Mouse (Mus musculus): ENCODE results near the gene Hes7. TPM values are rescaled to one million over a fixed set of nuclear protein-coding genes. Genes with fewer than 3 reads are reported as not detected.

The Hes7 gene
- polyA plus RNA-seq, 1 experiment = 1.1 TPM

DNA sequence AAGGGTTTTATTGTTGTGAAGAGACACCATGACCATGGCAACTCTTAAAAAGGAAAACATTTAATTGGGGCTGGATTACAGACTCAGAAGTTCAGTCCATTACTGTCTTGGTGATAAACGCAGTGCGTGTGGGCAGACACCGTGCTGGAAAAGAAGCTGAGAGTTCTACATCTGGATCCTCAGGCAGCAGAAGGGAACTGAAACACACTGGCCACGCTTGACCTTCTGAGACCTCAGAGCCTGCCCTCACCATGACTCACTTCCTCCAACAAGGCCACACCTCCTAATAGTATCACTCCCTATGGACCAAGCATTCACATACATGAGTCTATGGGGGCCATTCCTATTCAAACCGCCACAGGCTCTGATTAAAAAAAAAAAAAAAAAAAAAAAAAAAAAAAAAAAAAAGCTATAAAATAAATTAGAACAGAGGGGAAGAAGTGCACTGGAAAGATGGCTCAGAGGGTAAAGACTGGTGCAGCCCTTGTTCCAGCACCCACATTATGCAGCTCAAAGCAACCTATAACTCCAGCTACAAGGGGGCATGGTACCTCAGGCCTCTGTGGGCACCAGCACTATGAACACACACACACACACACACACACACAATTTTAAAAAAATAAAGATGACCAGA is 41.3 kb upstream of the Hes7 start:
- TF ChIP-seq POLR2A (IDR thresholded peaks at IDR 0.05; ENCODE audit: control insufficient read depth, extremely low read depth, insufficient read depth, low read length, poor library complexity) (no peak), CTCF (IDR thresholded peaks at IDR 0.05; ENCODE audit: borderline replicate concordance, control insufficient read depth, extremely low read depth, insufficient read depth, low read length, poor library complexity) (no peak)
- Histone ChIP-seq H3K36me3 (ENCODE audit: control insufficient read depth, insufficient read depth, low read length) (no peaks in the 10 kb centered on the region), H3K4me3 (ENCODE audit: control insufficient read depth, insufficient read depth, low read length) (no peak overlapping the region), H3K4me1 (replicated peaks; ENCODE audit: control insufficient read depth, insufficient read depth, low read length) (peaks cover 4% of the 10 kb centered on the region; the same call in 1 of the 2 replicates), H3K27me3 (ENCODE audit: control insufficient read depth, insufficient read depth, low read length) (no peaks in the 10 kb centered on the region), H3K27ac (ENCODE audit: control insufficient read depth, insufficient read depth, low read length) (no peak overlapping the region)
- DNase-seq = no peak
- WGBS = 69% methylated on average over 5 of the region's 5 CpGs

- no peak for DNase-seq
- 88% methylated on average over 15 of the region's 15 CpGs for WGBS
- H3K27ac ChIP-seq (ENCODE audit: control insufficient read depth, insufficient read depth, low read length) = no peak overlapping the region
These were observed 39.9 kb upstream of the Hes7 start for GRCm38 (mm10) chr11:69080102-69080854.

GRCm38 (mm10) chr11:69080855-69081222 is 39.4 kb upstream of the Hes7 start:
- TF ChIP-seq POLR2A (IDR thresholded peaks at IDR 0.05; ENCODE audit: control insufficient read depth, extremely low read depth, insufficient read depth, low read length, poor library complexity) = no peak
- no peak for TF ChIP-seq CTCF (IDR thresholded peaks at IDR 0.05; ENCODE audit: borderline replicate concordance, control insufficient read depth, extremely low read depth, insufficient read depth, low read length, poor library complexity)
- Histone ChIP-seq H3K4me1 (replicated peaks; ENCODE audit: control insufficient read depth, insufficient read depth, low read length) (peaks cover 4% of the 10 kb centered on the region; the same call in 1 of the 2 replicates), H3K36me3 (ENCODE audit: control insufficient read depth, insufficient read depth, low read length) (no peaks in the 10 kb centered on the region), H3K4me3 (ENCODE audit: control insufficient read depth, insufficient read depth, low read length) (no peak overlapping the region), H3K27ac (ENCODE audit: control insufficient read depth, insufficient read depth, low read length) (no peak overlapping the region), H3K27me3 (ENCODE audit: control insufficient read depth, insufficient read depth, low read length) (no peaks in the 10 kb centered on the region)
- no peak for DNase-seq
- WGBS = 93% methylated on average over 8 of the region's 8 CpGs

More at GRCm38 (mm10) chr11:69080102-69080854, 39.9 kb upstream of the Hes7 start:
- peaks cover 4% of the 10 kb centered on the region; the same call in 1 of the 2 replicates for H3K4me1 ChIP-seq (replicated peaks; ENCODE audit: control insufficient read depth, insufficient read depth, low read length)
- no peaks in the 10 kb centered on the region for H3K27me3 ChIP-seq (ENCODE audit: control insufficient read depth, insufficient read depth, low read length)
- no peaks in the 10 kb centered on the region for H3K36me3 ChIP-seq (ENCODE audit: control insufficient read depth, insufficient read depth, low read length)
- no peak overlapping the region for H3K4me3 ChIP-seq (ENCODE audit: control insufficient read depth, insufficient read depth, low read length)
- TF ChIP-seq CTCF (IDR thresholded peaks at IDR 0.05; ENCODE audit: borderline replicate concordance, control insufficient read depth, extremely low read depth, insufficient read depth, low read length, poor library complexity) (no peak), POLR2A (IDR thresholded peaks at IDR 0.05; ENCODE audit: control insufficient read depth, extremely low read depth, insufficient read depth, low read length, poor library complexity) (no peak)

GRCm38 (mm10) chr11:69081613-69082012 is 38.6 kb upstream of the Hes7 start:
- H3K27ac ChIP-seq (ENCODE audit: control insufficient read depth, insufficient read depth, low read length) = no peak overlapping the region
- 92% methylated on average over 7 of the region's 7 CpGs for WGBS
- peaks cover 4% of the 10 kb centered on the region; the same call in 1 of the 2 replicates for H3K4me1 ChIP-seq (replicated peaks; ENCODE audit: control insufficient read depth, insufficient read depth, low read length)
- TF ChIP-seq CTCF (IDR thresholded peaks at IDR 0.05; ENCODE audit: borderline replicate concordance, control insufficient read depth, extremely low read depth, insufficient read depth, low read length, poor library complexity) = no peak
- TF ChIP-seq POLR2A (IDR thresholded peaks at IDR 0.05; ENCODE audit: control insufficient read depth, extremely low read depth, insufficient read depth, low read length, poor library complexity) = no peak
- DNase-seq = no peak
- no peaks in the 10 kb centered on the region for H3K36me3 ChIP-seq (ENCODE audit: control insufficient read depth, insufficient read depth, low read length)
- no peak overlapping the region for H3K4me3 ChIP-seq (ENCODE audit: control insufficient read depth, insufficient read depth, low read length)
- H3K27me3 ChIP-seq (ENCODE audit: control insufficient read depth, insufficient read depth, low read length) = no peaks in the 10 kb centered on the region

- no peak overlapping the region for H3K4me3 ChIP-seq (ENCODE audit: control insufficient read depth, insufficient read depth, low read length)
- DNase-seq = no peak
- H3K27me3 ChIP-seq (ENCODE audit: control insufficient read depth, insufficient read depth, low read length) = no peaks in the 10 kb centered on the region
- no peak overlapping the region for H3K27ac ChIP-seq (ENCODE audit: control insufficient read depth, insufficient read depth, low read length)
- TF ChIP-seq POLR2A (IDR thresholded peaks at IDR 0.05; ENCODE audit: control insufficient read depth, extremely low read depth, insufficient read depth, low read length, poor library complexity) = no peak
- no peak for TF ChIP-seq CTCF (IDR thresholded peaks at IDR 0.05; ENCODE audit: borderline replicate concordance, control insufficient read depth, extremely low read depth, insufficient read depth, low read length, poor library complexity)
- H3K36me3 ChIP-seq (ENCODE audit: control insufficient read depth, insufficient read depth, low read length) = peaks cover 5% of the 10 kb centered on the region
- 87% methylated on average over 6 of the region's 6 CpGs for WGBS
- H3K4me1 ChIP-seq (replicated peaks; ENCODE audit: control insufficient read depth, insufficient read depth, low read length) = peaks cover 14% of the 10 kb centered on the region
These were observed 34.6 kb upstream of the Hes7 start for GRCm38 (mm10) chr11:69085608-69086007.

- H3K36me3 ChIP-seq (ENCODE audit: control insufficient read depth, insufficient read depth, low read length) = peaks cover 5% of the 10 kb centered on the region
- H3K27me3 ChIP-seq (ENCODE audit: control insufficient read depth, insufficient read depth, low read length) = no peaks in the 10 kb centered on the region
- no peak for DNase-seq
- H3K4me3 ChIP-seq (ENCODE audit: control insufficient read depth, insufficient read depth, low read length) = no peak overlapping the region
- TF ChIP-seq POLR2A (IDR thresholded peaks at IDR 0.05; ENCODE audit: control insufficient read depth, extremely low read depth, insufficient read depth, low read length, poor library complexity) (no peak), CTCF (IDR thresholded peaks at IDR 0.05; ENCODE audit: borderline replicate concordance, control insufficient read depth, extremely low read depth, insufficient read depth, low read length, poor library complexity) (no peak)
- 92% methylated on average over 6 of the region's 6 CpGs for WGBS
- H3K27ac ChIP-seq (ENCODE audit: control insufficient read depth, insufficient read depth, low read length) = no peak overlapping the region
- peaks cover 14% of the 10 kb centered on the region for H3K4me1 ChIP-seq (replicated peaks; ENCODE audit: control insufficient read depth, insufficient read depth, low read length)
These were observed 33.8 kb upstream of the Hes7 start for GRCm38 (mm10) chr11:69086390-69086789.

All from thymus, adult 2 months (tissue).